Mouse (Mus musculus): Measurements from ENCODE around the gene Myo9a. TPM values are rescaled to one million over a fixed set of nuclear protein-coding genes. Genes with fewer than 3 reads are reported as not detected.

The Myo9a gene
- total and polyA plus RNA-seq, 2 experiments: 0.40 to 9.3 TPM

- 66% methylated on average over 12 of the region's 12 CpGs for WGBS
- H3K4me1 ChIP-seq (ENCODE audit: control insufficient read depth, insufficient read depth, low read length): peaks cover 2% of the 10 kb centered on the region; the same call in 1 of the 2 replicates
- peak; percentile 22 for DNase-seq (ENCODE audit: extremely low read depth, low read depth, low spot score)
- H3K4me3 ChIP-seq (ENCODE audit: insufficient read depth, low read depth, low read length): no peak overlapping the region
- no peaks in the 10 kb centered on the region for H3K36me3 ChIP-seq (ENCODE audit: control insufficient read depth, insufficient read depth, low read length)
- TF ChIP-seq POLR2A (IDR thresholded peaks at IDR 0.05; ENCODE audit: extremely low read depth, insufficient read depth, low read length) (no peak), CTCF (IDR thresholded peaks at IDR 0.05; ENCODE audit: low read depth, low read length) (no peak)
- H3K27me3 ChIP-seq (ENCODE audit: control insufficient read depth, insufficient read depth, low read length): peaks cover 15% of the 10 kb centered on the region
- no peaks in the 10 kb centered on the region for H3K79me2 ChIP-seq (ENCODE audit: control insufficient read depth, insufficient read depth, low read length)
- H3K27ac ChIP-seq (replicated peaks; ENCODE audit: insufficient read depth, low read depth, low read length): no peak overlapping the region
- H3K9ac ChIP-seq (ENCODE audit: low read depth, low read length): no peak overlapping the region
Measured at GRCm38 (mm10) chr9:59940913-59941884, 190.5 kb downstream of the Myo9a start.

GRCm38 (mm10) chr9:59941885-59942350, 191.2 kb downstream of the Myo9a start:
- 64% methylated on average over 9 of the region's 9 CpGs for WGBS
- H3K36me3 ChIP-seq (ENCODE audit: control insufficient read depth, insufficient read depth, low read length): no peaks in the 10 kb centered on the region
- peaks cover 2% of the 10 kb centered on the region; the same call in 1 of the 2 replicates for H3K4me1 ChIP-seq (ENCODE audit: control insufficient read depth, insufficient read depth, low read length)
- H3K27ac ChIP-seq (replicated peaks; ENCODE audit: insufficient read depth, low read depth, low read length): no peak overlapping the region
- H3K9ac ChIP-seq (ENCODE audit: low read depth, low read length): no peak overlapping the region
- no peaks in the 10 kb centered on the region for H3K79me2 ChIP-seq (ENCODE audit: control insufficient read depth, insufficient read depth, low read length)
- peaks cover 20% of the 10 kb centered on the region for H3K27me3 ChIP-seq (ENCODE audit: control insufficient read depth, insufficient read depth, low read length)
- no peak for TF ChIP-seq CTCF (IDR thresholded peaks at IDR 0.05; ENCODE audit: low read depth, low read length)
- TF ChIP-seq POLR2A (IDR thresholded peaks at IDR 0.05; ENCODE audit: extremely low read depth, insufficient read depth, low read length): no peak
- no peak for DNase-seq (ENCODE audit: extremely low read depth, low read depth, low spot score)
- H3K4me3 ChIP-seq (ENCODE audit: insufficient read depth, low read depth, low read length): no peak overlapping the region

GRCm38 (mm10) chr9:59942501-59943085, 191.9 kb downstream of the Myo9a start:
- Histone ChIP-seq H3K4me3 (ENCODE audit: insufficient read depth, low read depth, low read length) (no peak overlapping the region), H3K79me2 (ENCODE audit: control insufficient read depth, insufficient read depth, low read length) (no peaks in the 10 kb centered on the region), H3K27ac (replicated peaks; ENCODE audit: insufficient read depth, low read depth, low read length) (no peak overlapping the region), H3K9ac (ENCODE audit: low read depth, low read length) (no peak overlapping the region), H3K27me3 (ENCODE audit: control insufficient read depth, insufficient read depth, low read length) (peaks cover 25% of the 10 kb centered on the region), H3K36me3 (ENCODE audit: control insufficient read depth, insufficient read depth, low read length) (no peaks in the 10 kb centered on the region), H3K4me1 (ENCODE audit: control insufficient read depth, insufficient read depth, low read length) (peaks cover 2% of the 10 kb centered on the region; the same call in 1 of the 2 replicates)
- TF ChIP-seq POLR2A (IDR thresholded peaks at IDR 0.05; ENCODE audit: extremely low read depth, insufficient read depth, low read length) (no peak), CTCF (IDR thresholded peaks at IDR 0.05; ENCODE audit: low read depth, low read length) (no peak)
- DNase-seq (ENCODE audit: extremely low read depth, low read depth, low spot score): peak; percentile 85
- 16% methylated on average over 5 of the region's 5 CpGs for WGBS

- Histone ChIP-seq H3K79me2 (ENCODE audit: control insufficient read depth, insufficient read depth, low read length) (no peaks in the 10 kb centered on the region), H3K36me3 (ENCODE audit: control insufficient read depth, insufficient read depth, low read length) (no peaks in the 10 kb centered on the region), H3K4me3 (ENCODE audit: insufficient read depth, low read depth, low read length) (no peak overlapping the region), H3K27ac (replicated peaks; ENCODE audit: insufficient read depth, low read depth, low read length) (no peak overlapping the region), H3K4me1 (ENCODE audit: control insufficient read depth, insufficient read depth, low read length) (peaks cover 2% of the 10 kb centered on the region; the same call in 1 of the 2 replicates), H3K27me3 (ENCODE audit: control insufficient read depth, insufficient read depth, low read length) (peaks cover 24% of the 10 kb centered on the region), H3K9ac (ENCODE audit: low read depth, low read length) (no peak overlapping the region)
- no peak for DNase-seq (ENCODE audit: extremely low read depth, low read depth, low spot score)
- no peak for TF ChIP-seq CTCF (IDR thresholded peaks at IDR 0.05; ENCODE audit: low read depth, low read length)
- TF ChIP-seq POLR2A (IDR thresholded peaks at IDR 0.05; ENCODE audit: extremely low read depth, insufficient read depth, low read length): no peak
- WGBS: 87% methylated on average over 6 of the region's 6 CpGs
Measured at GRCm38 (mm10) chr9:59943826-59944225, 193.1 kb downstream of the Myo9a start.

GRCm38 (mm10) chr9:59945241-59945640, 194.5 kb downstream of the Myo9a start:
- TF ChIP-seq CTCF (IDR thresholded peaks at IDR 0.05; ENCODE audit: low read depth, low read length) (no peak), POLR2A (IDR thresholded peaks at IDR 0.05; ENCODE audit: extremely low read depth, insufficient read depth, low read length) (no peak)
- Histone ChIP-seq H3K27me3 (ENCODE audit: control insufficient read depth, insufficient read depth, low read length) (peaks cover 17% of the 10 kb centered on the region; the same call in 1 of the 2 replicates), H3K79me2 (ENCODE audit: control insufficient read depth, insufficient read depth, low read length) (no peaks in the 10 kb centered on the region), H3K4me3 (ENCODE audit: insufficient read depth, low read depth, low read length) (no peak overlapping the region), H3K36me3 (ENCODE audit: control insufficient read depth, insufficient read depth, low read length) (no peaks in the 10 kb centered on the region), H3K9ac (ENCODE audit: low read depth, low read length) (no peak overlapping the region), H3K4me1 (ENCODE audit: control insufficient read depth, insufficient read depth, low read length) (peaks cover 2% of the 10 kb centered on the region; the same call in 1 of the 2 replicates), H3K27ac (replicated peaks; ENCODE audit: insufficient read depth, low read depth, low read length) (no peak overlapping the region)
- DNase-seq (ENCODE audit: extremely low read depth, low read depth, low spot score): no peak
- WGBS: 86% methylated on average over 3 of the region's 3 CpGs

Data from liver, adult 2 months (tissue).